Mouse (Mus musculus) limb, embryonic 13.5 days (tissue): ENCODE measurements around the gene Xcl1. TPM values are rescaled to one million over a fixed set of nuclear protein-coding genes. Genes with fewer than 3 reads are reported as not detected.

Source experiments
- ATAC-seq: fragments of 200-750 bp; cut with Nextera tagmentation; 2 replicates; pipeline ENCODE4 v1.8.0; 2017; ENCODE audit warnings: low read depth, moderate number of reproducible peaks, moderate TSS enrichment; ENCODE audit not compliant: low FRiP score
- H3K27ac ChIP-seq: fragments of 300-500 bp; sonication (generic); 2 replicates; pipeline ENCODE4 v1.5.1; 2015; ENCODE audit warnings: inconsistent platforms, mild to moderate bottlenecking, moderate library complexity
- H3K27me3 ChIP-seq: fragments of 300-500 bp; sonication (generic); 2 replicates; pipeline ENCODE4 v1.6.1; 2015; ENCODE audit warnings: mild to moderate bottlenecking, inconsistent platforms
- H3K36me3 ChIP-seq: fragments of 300-500 bp; sonication (generic); 2 replicates; pipeline ENCODE4 v1.6.1; 2015; ENCODE audit warnings: inconsistent platforms, mild to moderate bottlenecking, moderate library complexity
- H3K4me1 ChIP-seq: fragments of 300-500 bp; sonication (generic); 2 replicates; pipeline ENCODE4 v1.6.1; 2015; ENCODE audit warnings: inconsistent platforms
- H3K4me2 ChIP-seq: fragments of 300-500 bp; sonication (generic); replicated peaks from 2 replicates; pipeline ENCODE4 v1.6.1; 2015; ENCODE audit warnings: inconsistent platforms, mild to moderate bottlenecking, moderate library complexity
- H3K4me3 ChIP-seq: fragments of 300-500 bp; sonication (generic); 2 replicates; pipeline ENCODE4 v1.5.1; 2015; ENCODE audit warnings: moderate library complexity, mild to moderate bottlenecking, inconsistent platforms
- H3K9ac ChIP-seq: fragments of 300-500 bp; sonication (generic); 2 replicates; pipeline ENCODE4 v1.6.1; 2015; ENCODE audit warnings: mild to moderate bottlenecking, inconsistent platforms
- H3K9me3 ChIP-seq: fragments of 300-500 bp; sonication (generic); 2 replicates; pipeline ENCODE4 v1.6.1; 2016; ENCODE audit warnings: inconsistent platforms
- WGBS: fragments of 180-500 bp; shearing (Covaris S2); methylation state at CpG from one replicate; pipeline ENCODE4 v1.1.7; 2015; 5-methylcytosine and 5-hydroxymethylcytosine counted together
- polyA plus RNA-seq: library from polyadenylated mRNA; unstranded; fragments of >200 nt; fragmentation: Nextera tagmentation; extraction: Ambion mirVana; gene quantifications from 2 replicates; pipeline ENCODE4 v1.2.1, GENCODE M21; 2015

The Xcl1 gene
- polyA plus RNA-seq, 1 experiment from 2014 or later = not detected

DNA sequence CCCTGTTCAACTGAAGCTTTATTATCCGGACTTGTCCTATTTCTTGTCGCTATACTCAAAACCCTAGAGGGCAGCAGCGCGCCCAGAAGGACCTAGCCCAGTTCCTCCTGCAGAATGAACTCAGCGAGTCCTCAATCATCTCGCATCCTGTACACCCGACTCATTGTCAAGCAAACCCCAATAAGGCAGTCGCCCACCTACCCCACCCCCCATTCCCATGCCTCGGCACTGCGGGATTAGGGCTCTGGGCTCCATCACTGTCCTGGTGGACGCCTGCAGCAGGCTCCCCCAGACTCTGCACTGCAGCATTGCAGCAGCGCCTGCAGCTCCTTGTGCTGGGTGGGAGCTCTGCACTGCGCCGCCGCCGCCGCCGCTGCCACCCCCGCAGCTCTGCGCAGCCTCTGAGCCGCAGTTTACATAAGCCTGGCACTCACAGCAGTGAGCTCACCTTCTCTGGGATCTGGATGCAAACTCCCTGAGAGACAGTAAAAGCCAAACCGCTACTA is 36.4 kb downstream of the Xcl1 start:
- peak overlapping the region; percentile 50 for H3K4me3 ChIP-seq
- peak overlapping the region; percentile 66 for H3K9ac ChIP-seq
- no peaks in the 10 kb centered on the region for H3K36me3 ChIP-seq
- under 1% methylated on average over 22 of the region's 22 CpGs for WGBS
- H3K4me1 ChIP-seq = peaks cover 12% of the 10 kb centered on the region
- peak; percentile 90 for ATAC-seq
- peak overlapping the region; percentile 76 for H3K4me2 ChIP-seq
- peaks cover 5% of the 10 kb centered on the region; the same call in 1 of the 2 replicates for H3K27me3 ChIP-seq
- H3K9me3 ChIP-seq = no peaks in the 10 kb centered on the region
- no peak overlapping the region for H3K27ac ChIP-seq

DNA sequence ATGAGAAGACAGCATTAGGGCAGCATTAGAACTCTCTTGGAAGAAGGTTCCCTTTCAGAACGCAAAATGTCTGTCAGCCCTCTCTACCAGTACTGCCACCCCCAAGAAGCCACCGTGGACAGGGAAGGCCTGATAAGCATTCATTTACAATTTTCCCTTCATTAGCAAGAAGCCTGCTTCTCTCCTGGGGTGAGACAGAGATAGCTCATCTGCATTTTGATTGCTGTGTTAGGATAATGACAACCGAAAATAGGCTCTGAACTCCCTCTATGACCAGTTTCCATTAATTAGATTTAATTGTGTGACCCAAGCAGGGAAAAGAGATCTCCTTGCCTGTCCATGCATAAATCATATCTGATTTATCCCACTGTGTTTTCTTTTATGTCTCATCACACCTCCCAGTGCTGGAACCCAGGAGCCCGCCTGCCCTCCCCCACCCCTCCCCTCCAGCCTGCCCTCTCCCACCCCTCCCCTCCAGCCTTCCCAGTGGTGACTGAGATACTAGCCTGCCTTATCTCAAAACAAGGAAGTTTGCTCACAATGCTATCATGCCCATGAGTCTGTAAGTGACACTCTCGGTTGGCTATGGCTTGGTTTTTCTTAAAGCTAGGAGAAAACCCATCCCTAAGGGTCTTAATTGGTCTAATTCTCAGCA is 38.0 kb downstream of the Xcl1 start:
- Histone ChIP-seq H3K4me3 (no peak overlapping the region), H3K4me2 (no peak overlapping the region), H3K4me1 (peaks cover 12% of the 10 kb centered on the region), H3K9ac (no peak overlapping the region), H3K36me3 (no peaks in the 10 kb centered on the region), H3K9me3 (no peaks in the 10 kb centered on the region), H3K27ac (no peak overlapping the region), H3K27me3 (peaks cover 5% of the 10 kb centered on the region; the same call in 1 of the 2 replicates)
- no peak for ATAC-seq
- WGBS = 50% methylated on average over 5 of the region's 5 CpGs

DNA sequence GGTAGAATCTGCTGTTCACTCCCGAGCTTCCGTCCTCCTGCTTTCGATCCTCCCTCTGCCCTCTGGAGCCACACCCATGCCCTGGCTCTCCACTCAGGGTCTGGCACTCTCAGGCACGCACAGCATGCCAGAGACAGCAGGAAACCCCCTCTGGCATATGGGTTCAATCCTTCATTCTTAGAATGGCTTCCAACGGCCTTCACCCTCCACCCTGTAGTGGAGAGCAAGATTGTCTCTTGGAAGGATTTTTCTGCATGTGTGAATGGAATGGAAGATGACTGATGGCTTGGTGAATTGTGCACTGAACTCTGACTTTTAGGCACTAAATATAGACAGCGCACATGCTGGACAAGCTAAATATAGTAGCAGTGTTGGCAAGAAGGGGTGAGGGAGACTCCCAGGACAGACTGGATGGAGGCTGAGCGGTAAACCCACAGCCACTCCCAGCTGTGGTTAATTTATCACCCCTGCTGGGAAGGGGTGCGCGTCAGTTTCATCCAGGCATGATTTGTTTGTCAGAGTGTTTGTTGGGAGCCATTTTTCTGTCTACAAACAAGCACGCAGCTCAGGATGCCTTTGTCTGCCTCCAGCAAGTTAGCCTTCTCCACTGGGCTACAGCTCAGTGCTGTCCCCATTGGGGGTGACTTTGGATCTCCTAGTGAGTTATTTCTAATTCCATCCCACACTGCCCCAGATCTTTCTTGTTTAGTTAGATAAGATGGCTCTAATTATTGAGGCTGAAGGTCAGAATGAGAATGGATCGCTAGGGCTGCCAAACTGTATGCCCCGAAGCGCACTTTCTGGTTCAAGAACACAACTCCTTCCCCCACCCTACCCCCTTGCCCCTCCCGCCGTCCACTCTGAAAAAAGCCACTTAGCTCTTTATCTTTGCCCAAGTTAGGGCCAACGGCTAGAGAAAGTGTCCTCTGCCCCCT is 38.8 kb downstream of the Xcl1 start:
- H3K36me3 ChIP-seq = no peaks in the 10 kb centered on the region
- H3K4me1 ChIP-seq = peaks cover 12% of the 10 kb centered on the region
- H3K4me2 ChIP-seq = no peak overlapping the region
- peaks cover 5% of the 10 kb centered on the region; the same call in 1 of the 2 replicates for H3K27me3 ChIP-seq
- no peaks in the 10 kb centered on the region for H3K9me3 ChIP-seq
- no peak overlapping the region for H3K27ac ChIP-seq
- no peak overlapping the region for H3K4me3 ChIP-seq
- 58% methylated on average over 16 of the region's 16 CpGs for WGBS
- peak; percentile 48; the same call in 1 of the 2 replicates for ATAC-seq
- no peak overlapping the region for H3K9ac ChIP-seq

DNA sequence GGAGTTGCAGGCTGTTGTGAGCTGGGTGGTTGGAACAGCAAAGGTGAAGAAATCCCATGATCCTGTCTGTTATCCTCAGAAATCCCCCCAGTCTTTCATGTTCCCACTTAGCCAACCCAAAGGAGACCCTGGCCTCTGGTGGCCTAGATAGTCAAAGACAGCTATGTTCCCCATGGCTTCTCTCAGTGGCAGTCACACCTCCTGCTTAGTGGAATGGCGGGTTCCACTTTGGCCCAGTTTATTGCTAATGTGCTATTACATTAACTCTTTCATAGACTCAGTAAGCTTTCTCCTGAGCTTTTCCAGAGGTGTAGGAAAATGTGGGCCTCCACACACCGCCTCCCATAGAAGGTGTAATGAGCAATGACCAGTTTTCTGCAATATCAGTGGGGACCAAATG is 39.5 kb downstream of the Xcl1 start:
- H3K36me3 ChIP-seq = no peaks in the 10 kb centered on the region
- WGBS = 53% methylated on average over 2 of the region's 2 CpGs
- ATAC-seq = no peak
- peaks cover 12% of the 10 kb centered on the region for H3K4me1 ChIP-seq
- H3K27me3 ChIP-seq = peaks cover 5% of the 10 kb centered on the region; the same call in 1 of the 2 replicates
- no peak overlapping the region for H3K27ac ChIP-seq
- no peaks in the 10 kb centered on the region for H3K9me3 ChIP-seq
- H3K9ac ChIP-seq = no peak overlapping the region
- no peak overlapping the region for H3K4me2 ChIP-seq
- H3K4me3 ChIP-seq = no peak overlapping the region

DNA sequence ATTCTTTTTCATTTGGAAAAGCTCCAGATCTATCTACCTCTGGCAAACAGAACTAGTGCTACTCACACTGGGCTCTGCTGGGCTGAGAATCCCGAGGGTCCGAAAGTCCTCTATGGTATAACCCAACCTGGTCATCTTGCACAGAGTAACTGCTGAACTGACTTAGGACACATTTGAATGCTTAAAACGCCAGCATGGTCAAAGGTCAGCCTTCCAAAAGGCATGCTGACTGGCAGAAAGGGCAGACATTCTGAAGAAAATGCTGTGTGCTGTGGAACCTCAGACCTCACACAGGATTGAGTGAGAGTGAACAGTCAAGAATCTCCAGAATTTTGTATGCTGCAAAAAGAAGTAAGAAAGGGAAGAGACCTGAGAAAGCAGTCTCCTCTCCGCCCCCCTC is 45.0 kb downstream of the Xcl1 start:
- no peak overlapping the region for H3K27ac ChIP-seq
- H3K4me1 ChIP-seq = no peaks in the 10 kb centered on the region
- ATAC-seq = no peak
- no peak overlapping the region for H3K4me3 ChIP-seq
- H3K36me3 ChIP-seq = no peaks in the 10 kb centered on the region
- no peak overlapping the region for H3K4me2 ChIP-seq
- H3K9me3 ChIP-seq = no peaks in the 10 kb centered on the region
- WGBS = 79% methylated on average over 4 of the region's 4 CpGs
- H3K9ac ChIP-seq = no peak overlapping the region
- H3K27me3 ChIP-seq = no peaks in the 10 kb centered on the region

DNA sequence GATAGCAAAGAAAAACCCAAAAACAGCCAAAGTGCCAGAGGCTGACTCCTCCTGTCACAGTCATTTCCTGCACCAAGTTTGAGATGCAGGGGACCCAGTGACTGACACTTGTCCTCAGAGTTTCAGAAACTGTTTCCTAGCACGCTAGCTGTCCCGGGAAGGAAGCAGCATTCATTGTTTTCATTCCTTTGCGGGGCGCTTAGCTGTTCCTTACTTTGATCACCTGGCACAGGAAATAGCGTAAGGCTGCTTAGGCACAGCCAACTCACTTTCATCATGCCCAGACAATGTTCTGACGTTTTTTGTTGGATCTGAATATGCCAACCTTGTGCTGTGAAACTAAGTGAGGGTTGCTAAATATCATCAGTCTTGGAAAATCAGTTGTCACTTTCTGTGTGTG is 46.8 kb downstream of the Xcl1 start:
- Histone ChIP-seq H3K4me2 (no peak overlapping the region), H3K9me3 (no peaks in the 10 kb centered on the region), H3K36me3 (no peaks in the 10 kb centered on the region), H3K9ac (no peak overlapping the region), H3K4me3 (no peak overlapping the region), H3K4me1 (no peaks in the 10 kb centered on the region), H3K27me3 (no peaks in the 10 kb centered on the region), H3K27ac (no peak overlapping the region)
- 53% methylated on average over 6 of the region's 6 CpGs for WGBS
- ATAC-seq = no peak

DNA sequence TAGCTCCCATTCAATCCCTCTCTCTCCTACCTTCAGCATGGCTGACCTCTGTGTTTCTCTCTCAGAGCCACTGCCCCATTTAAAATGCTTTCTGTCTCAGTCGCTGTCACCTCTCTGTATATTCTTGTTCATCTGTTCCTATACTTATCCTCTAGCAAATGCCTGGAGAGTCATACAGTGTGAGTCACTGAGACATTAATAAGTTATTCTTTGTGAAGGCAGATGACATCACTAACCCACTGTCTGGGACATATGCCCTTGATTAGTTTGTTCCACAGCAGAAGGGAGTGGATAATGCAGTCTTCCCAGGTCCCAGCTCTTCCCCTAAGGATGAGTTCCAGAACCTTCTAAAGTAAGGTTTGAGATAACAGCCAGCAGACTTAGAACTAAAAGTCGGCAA is 47.6 kb downstream of the Xcl1 start:
- WGBS = 77% methylated on average over 2 of the region's 2 CpGs
- no peaks in the 10 kb centered on the region for H3K9me3 ChIP-seq
- H3K36me3 ChIP-seq = no peaks in the 10 kb centered on the region
- H3K9ac ChIP-seq = no peak overlapping the region
- no peak overlapping the region for H3K27ac ChIP-seq
- H3K4me3 ChIP-seq = no peak overlapping the region
- no peaks in the 10 kb centered on the region for H3K27me3 ChIP-seq
- no peak overlapping the region for H3K4me2 ChIP-seq
- no peak for ATAC-seq
- no peaks in the 10 kb centered on the region for H3K4me1 ChIP-seq

DNA sequence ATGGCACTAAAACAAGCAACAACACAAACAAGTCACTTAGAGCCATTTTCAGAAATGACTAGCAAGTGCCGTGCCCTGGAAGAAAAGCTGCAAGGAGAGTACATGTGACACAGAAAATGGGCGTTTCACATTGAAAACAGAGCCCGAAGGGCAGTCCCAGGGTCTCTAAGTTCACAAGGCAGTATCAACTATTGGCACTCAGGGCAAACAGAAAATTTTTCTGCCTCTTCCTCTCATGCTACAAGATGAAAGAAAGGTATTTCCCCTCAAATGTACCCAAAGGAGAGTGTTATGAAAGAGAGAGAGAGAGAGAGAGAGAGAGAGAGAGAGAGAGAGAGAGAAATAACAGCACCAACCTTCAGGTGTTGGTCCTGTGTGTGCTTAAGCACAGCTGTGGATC is 53.4 kb downstream of the Xcl1 start:
- no peaks in the 10 kb centered on the region for H3K36me3 ChIP-seq
- H3K27ac ChIP-seq = no peak overlapping the region
- H3K9ac ChIP-seq = no peak overlapping the region
- no peak overlapping the region for H3K4me2 ChIP-seq
- no peaks in the 10 kb centered on the region for H3K4me1 ChIP-seq
- H3K4me3 ChIP-seq = no peak overlapping the region
- ATAC-seq = no peak
- H3K27me3 ChIP-seq = no peaks in the 10 kb centered on the region
- H3K9me3 ChIP-seq = no peaks in the 10 kb centered on the region
- 53% methylated on average over 3 of the region's 3 CpGs for WGBS

Other genes starting within 250 kb of the Xcl1 start
- 6.3 and 7.2 TPM in 2 replicates for gene Dpt, start 138.9 kb downstream of the Xcl1 start, polyA plus RNA-seq
- not detected in 2 replicates for gene Tbx19, start 225.2 kb upstream of the Xcl1 start, polyA plus RNA-seq